Comparison of ENCODE assay signal across 9 mouse cellular contexts in genomic region chr6:85187340-85188211, GRCm38 (mm10). TPM values are rescaled to one million over a fixed set of nuclear protein-coding genes. Genes with fewer than 3 reads are reported as not detected.
DNase-seq lines count a peak whose midpoint lies in the region; ATAC-seq and TF ChIP-seq lines count a peak whose summit lies in the region.
"Had no signal": no experiment of that assay in that cellular context is flagged by ENCODE, and none has a peak within 500 bp of the region (broad histone marks: within the 10 kb centered on the region; RNA-seq: fewer than 3 reads in every experiment).

TSS of gene Emx1 (plus strand) at chr6:85187438.

- H3K4me3 ChIP-seq in forebrain, embryonic 15.5 days = peak within 1 kb of the TSS; percentile 58
- peak within 1 kb of the TSS; percentile 45 for H3K4me3 ChIP-seq in kidney, embryonic 14.5 days (ENCODE audit: low read length)
- H3K4me3 ChIP-seq in limb, embryonic 14.5 days (replicated peaks; ENCODE audit: low read length) = peak within 1 kb of the TSS; percentile 39
- peak within 1 kb of the TSS; percentile 40 for H3K4me3 ChIP-seq in midbrain, embryonic 16.5 days (ENCODE audit: low read depth, low read length)

- WGBS in forebrain, embryonic 15.5 days = under 1% methylated on average over 81 of the region's 81 CpGs
- under 1% methylated on average over 68 of the region's 81 CpGs for WGBS in kidney, embryonic 14.5 days
- under 1% methylated on average over 41 of the region's 81 CpGs for WGBS in limb, embryonic 14.5 days
- under 1% methylated on average over 61 of the region's 81 CpGs for WGBS in midbrain, embryonic 16.5 days

- H3K36me3 ChIP-seq in forebrain, embryonic 15.5 days = no peaks in the 10 kb centered on the region
- H3K36me3 ChIP-seq in kidney, embryonic 14.5 days (ENCODE audit: control insufficient read depth, insufficient read depth, low read length) = no peaks in the 10 kb centered on the region
- no peaks in the 10 kb centered on the region for H3K36me3 ChIP-seq in limb, embryonic 14.5 days (ENCODE audit: control insufficient read depth, insufficient read depth, low read length)
- H3K36me3 ChIP-seq in midbrain, embryonic 16.5 days (ENCODE audit: control insufficient read depth, insufficient read depth, low read length) = no peaks in the 10 kb centered on the region

- peak; percentile 32 for DNase-seq in ovary, postnatal 36 days (ENCODE audit: low spot score)
- DNase-seq in ovary, postnatal 10 days (ENCODE audit: low spot score) = no peak
- DNase-seq in limb, embryonic 14.5 days (ENCODE audit: low spot score) = peak; percentile 6
- no peak for DNase-seq in gastrocnemius, postnatal 25 days
- DNase-seq in spleen, postnatal 4 days (ENCODE audit: low spot score in 2 of 2) = no peak

- H3K9ac ChIP-seq in forebrain, embryonic 15.5 days (replicated peaks) = peak within 1 kb of the TSS; percentile 72
- H3K9ac ChIP-seq in kidney, embryonic 14.5 days (ENCODE audit: low read depth, low read length) = peak within 1 kb of the TSS; percentile 53
- peak within 1 kb of the TSS; percentile 7; the same call in 1 of the 2 replicates for H3K9ac ChIP-seq in limb, embryonic 14.5 days (ENCODE audit: low read depth, low read length, severe bottlenecking)
- H3K9ac ChIP-seq in midbrain, embryonic 16.5 days (ENCODE audit: low read depth, low read length) = peak within 1 kb of the TSS; percentile 39

- H3K9me3 ChIP-seq in forebrain, embryonic 15.5 days = no peaks in the 10 kb centered on the region
- H3K9me3 ChIP-seq in kidney, embryonic 14.5 days (ENCODE audit: control insufficient read depth, low read length) = no peaks in the 10 kb centered on the region
- H3K9me3 ChIP-seq in limb, embryonic 14.5 days (ENCODE audit: control insufficient read depth, low read length) = no peaks in the 10 kb centered on the region
- no peaks in the 10 kb centered on the region for H3K9me3 ChIP-seq in midbrain, embryonic 16.5 days (replicated peaks; ENCODE audit: control insufficient read depth, low read length, poor library complexity, severe bottlenecking)

- H3K4me2 ChIP-seq in forebrain, embryonic 15.5 days (replicated peaks) = peak within 1 kb of the TSS; percentile 54
- H3K4me2 ChIP-seq in kidney, embryonic 14.5 days (replicated peaks; ENCODE audit: low read depth, low read length) = peak within 1 kb of the TSS; percentile 86
- peak within 1 kb of the TSS; percentile 60 for H3K4me2 ChIP-seq in limb, embryonic 14.5 days (replicated peaks; ENCODE audit: low read depth, low read length, severe bottlenecking)
- peak within 1 kb of the TSS; percentile 77 for H3K4me2 ChIP-seq in midbrain, embryonic 16.5 days (ENCODE audit: low read length)

- TF ChIP-seq POLR2A in limb, embryonic 14.5 days (IDR thresholded peaks at IDR 0.05; ENCODE audit: borderline replicate concordance, extremely low read depth, insufficient read depth, insufficient read length) = no peak

- H3K27me3 ChIP-seq in forebrain, embryonic 15.5 days = peaks cover 6% of the 10 kb centered on the region; the same call in 1 of the 2 replicates
- peaks cover 80% of the 10 kb centered on the region for H3K27me3 ChIP-seq in kidney, embryonic 14.5 days (ENCODE audit: control insufficient read depth, insufficient read depth, low read length)
- peaks cover 84% of the 10 kb centered on the region for H3K27me3 ChIP-seq in limb, embryonic 14.5 days (ENCODE audit: control insufficient read depth, insufficient read depth, low read length)
- H3K27me3 ChIP-seq in midbrain, embryonic 16.5 days (ENCODE audit: control insufficient read depth, insufficient read depth, low read depth, low read length) = peaks cover 37% of the 10 kb centered on the region

- H3K4me1 ChIP-seq in forebrain, embryonic 15.5 days = peaks cover 61% of the 10 kb centered on the region
- H3K4me1 ChIP-seq in kidney, embryonic 14.5 days (ENCODE audit: control insufficient read depth, insufficient read depth, low read length) = peaks cover 14% of the 10 kb centered on the region; the same call in 1 of the 2 replicates
- peaks cover 20% of the 10 kb centered on the region for H3K4me1 ChIP-seq in limb, embryonic 14.5 days (ENCODE audit: control insufficient read depth, insufficient read depth, low read length)
- peaks cover 33% of the 10 kb centered on the region for H3K4me1 ChIP-seq in midbrain, embryonic 16.5 days (ENCODE audit: control insufficient read depth, insufficient read depth, low read length)

- peak; percentile 83 for ATAC-seq in forebrain, embryonic 15.5 days (replicated peaks)
- peak; percentile 85 for ATAC-seq in kidney, embryonic 14.5 days (ENCODE audit: low FRiP score, low TSS enrichment)
- peak; percentile 35; the same call in 1 of the 2 replicates for ATAC-seq in limb, embryonic 14.5 days (ENCODE audit: low FRiP score, low read depth)
- peak; percentile 59 for ATAC-seq in midbrain, embryonic 16.5 days

- H3K27ac ChIP-seq in forebrain, embryonic 15.5 days (replicated peaks) = peak within 1 kb of the TSS; percentile 86
- H3K27ac ChIP-seq in kidney, embryonic 14.5 days (ENCODE audit: low read depth, low read length) = no peak within 1 kb of the TSS
- no peak within 1 kb of the TSS for H3K27ac ChIP-seq in limb, embryonic 14.5 days (replicated peaks; ENCODE audit: low read depth, low read length)
- no peak within 1 kb of the TSS for H3K27ac ChIP-seq in midbrain, embryonic 16.5 days (ENCODE audit: low read length)

RNA-seq across cellular contexts. Expression of gene Emx1, which starts in this region (rescaled TPM):
- 68.9 and 78.8 TPM in 2 replicates for polyA plus RNA-seq in forebrain, embryonic 15.5 days (2015; fragmentation: Nextera tagmentation; extraction: Ambion mirVana)
- 7.5 and 8.5 TPM in 2 replicates for polyA plus RNA-seq in kidney, embryonic 14.5 days (2014; fragmentation: Nextera tagmentation; extraction: Ambion mirVana)
- 0.15 and 0.63 TPM in 2 replicates for polyA plus RNA-seq in limb, embryonic 14.5 days (2012; rRNA removed)
- 0.17 TPM in 1 of 2 replicates, not detected in the other for polyA plus RNA-seq in limb, embryonic 14.5 days (2014; fragmentation: Nextera tagmentation; extraction: Ambion mirVana)
- polyA plus RNA-seq in midbrain, embryonic 16.5 days (2015; fragmentation: Nextera tagmentation; extraction: Ambion mirVana) = 0.75 and 1.2 TPM in 2 replicates
- total RNA-seq in gastrocnemius, postnatal 25 days (2021) = not detected
- total RNA-seq: liver, adult 2 months had no signal
- polyA plus RNA-seq: liver, adult 2 months had no signal

Comparison
In these comparisons a context has a peak if more than half of its experiments do, and no peak if none do; other contexts are left out.
1. Peak in DNase-seq, ATAC-seq, H3K4me3 ChIP-seq, H3K9ac ChIP-seq and H3K4me2 ChIP-seq in limb, embryonic 14.5 days; RNA of the gene not detected or under 1 TPM.
2. ATAC-seq: peak in every context shown above with its lines; median percentile 85 in kidney, embryonic 14.5 days; 83 in forebrain, embryonic 15.5 days; 59 in midbrain, embryonic 16.5 days; 35 in limb, embryonic 14.5 days.
3. H3K9ac ChIP-seq: peak in every context shown above with its lines; median percentile 72 in forebrain, embryonic 15.5 days; 53 in kidney, embryonic 14.5 days; 39 in midbrain, embryonic 16.5 days; 7 in limb, embryonic 14.5 days.